Mouse (Mus musculus) spleen, adult 2 months (tissue): ENCODE data around the gene Tfpi2.

Experiments
- CTCF ChIP-seq: fragments of 200-500 bp; IDR thresholded peaks from 2 replicates; pipeline ENCODE4 v1.5.1; 2011; ENCODE audit warnings: mild to moderate bottlenecking, inconsistent platforms; ENCODE audit not compliant: insufficient read depth, insufficient read length, insufficient replicate concordance; ENCODE audit errors: extremely low read depth
- POLR2A ChIP-seq: fragments of 200-500 bp; IDR thresholded peaks from 2 replicates; pipeline ENCODE4 v1.6.1; 2011; ENCODE audit warnings: low read depth, low read length, inconsistent platforms

DNA sequence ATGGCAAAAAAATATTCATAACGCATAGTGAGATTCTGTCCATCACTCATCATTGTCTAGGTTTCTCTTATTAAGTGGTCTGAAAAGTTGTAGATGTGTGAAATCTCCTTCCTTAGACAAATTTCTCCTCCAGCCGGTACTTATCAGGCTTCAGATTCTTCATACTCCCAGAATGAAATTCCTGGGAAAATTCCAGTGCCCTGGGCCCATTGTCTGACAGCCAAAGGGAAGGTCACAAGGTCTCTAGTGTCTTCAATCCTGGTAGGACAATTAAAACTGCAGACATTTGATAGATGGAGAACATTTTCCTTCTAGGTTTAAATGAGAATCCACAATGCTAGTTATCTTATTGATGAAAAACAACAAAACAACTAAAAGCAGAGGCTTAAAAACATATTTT, 53.1 kb downstream of the Tfpi2 start:
- TF ChIP-seq CTCF (no peak), POLR2A (no peak)
